Mouse (Mus musculus) liver, adult 2 months (tissue): ENCODE results near the gene Gm14399.
"Not testable (repeated sequence)": the region's sequence is repeated elsewhere in the genome, so short reads cannot be mapped to it uniquely, and the experiment has no call there.

Experiments
- CTCF ChIP-seq: fragments of 200-500 bp; IDR thresholded peaks from 2 replicates; pipeline ENCODE4 v1.5.1; 2011; ENCODE audit warnings: low read depth, low read length, control low read depth
- POLR2A ChIP-seq: fragments of 200-500 bp; IDR thresholded peaks from 2 replicates; pipeline ENCODE4 v1.6.1; 2011; ENCODE audit warnings: low read length, control low read depth; ENCODE audit not compliant: insufficient read depth; ENCODE audit errors: extremely low read depth

- TF ChIP-seq CTCF, POLR2A: not testable (repeated sequence)
These were observed 457 bp downstream of the Gm14399 start for GRCm38 (mm10) chr2:175141118-175141992.
